Mouse (Mus musculus) heart, postnatal 0 days (tissue): ENCODE data around the gene Fstl4. TPM values are rescaled to one million over a fixed set of nuclear protein-coding genes. Genes with fewer than 3 reads are reported as not detected.

Source experiments
- ATAC-seq: fragments of 200-750 bp; cut with Nextera tagmentation; 2 replicates; pipeline ENCODE4 v1.8.0; 2017; ENCODE audit warnings: low read depth, moderate number of reproducible peaks, moderate library complexity; ENCODE audit not compliant: insufficient read depth
- DNase-seq: peaks from one replicate; pipeline ENCODE4 v3.0.0-alpha.2; 2016; ENCODE audit warnings: low spot score
- H3K27ac ChIP-seq: fragments of 300-500 bp; sonication (generic); 2 replicates; pipeline ENCODE4 v1.5.1; 2014; ENCODE audit warnings: low read depth, mild to moderate bottlenecking
- H3K27me3 ChIP-seq: fragments of 300-500 bp; sonication (generic); 2 replicates; pipeline ENCODE4 v1.6.1; 2014; ENCODE audit warnings: low read length, mixed read lengths; ENCODE audit not compliant: control insufficient read depth, insufficient read depth
- H3K36me3 ChIP-seq: fragments of 300-500 bp; sonication (generic); replicated peaks from 2 replicates; pipeline ENCODE4 v1.6.1; 2014; ENCODE audit warnings: low read length, mixed read lengths; ENCODE audit not compliant: control insufficient read depth, insufficient read depth
- H3K4me1 ChIP-seq: fragments of 300-500 bp; sonication (generic); 2 replicates; pipeline ENCODE4 v1.6.1; 2014; ENCODE audit warnings: antibody characterized with exemption; ENCODE audit not compliant: control insufficient read depth, insufficient read depth
- H3K4me2 ChIP-seq: fragments of 300-500 bp; sonication (generic); 2 replicates; pipeline ENCODE4 v1.6.1; 2014; ENCODE audit warnings: low read depth, mild to moderate bottlenecking, low read length, moderate library complexity
- H3K4me3 ChIP-seq: fragments of 300-500 bp; sonication (generic); 2 replicates; pipeline ENCODE4 v1.5.1; 2014; ENCODE audit warnings: low read depth, low read length
- H3K9ac ChIP-seq: fragments of 300-500 bp; sonication (generic); replicated peaks from 2 replicates; pipeline ENCODE4 v1.6.1; 2014; ENCODE audit warnings: low read depth, low read length, mixed read lengths
- H3K9me3 ChIP-seq: fragments of 300-500 bp; sonication (generic); replicated peaks from 2 replicates; pipeline ENCODE4 v1.6.1; 2016; ENCODE audit warnings: low read length; ENCODE audit not compliant: control insufficient read depth
- CTCF ChIP-seq: IDR thresholded peaks from 2 replicates; pipeline ENCODE4 v1.5.1; 2016; ENCODE audit warnings: antibody characterized with exemption, control low read depth, low read depth
- EP300 ChIP-seq: IDR thresholded peaks from 2 replicates; pipeline ENCODE4 v1.6.1; 2016; ENCODE audit warnings: antibody characterized with exemption, low read depth
- WGBS: fragments of 180-500 bp; shearing (Covaris S2); extraction: QIAGEN DNeasy Blood & Tissue Kit; methylation state at CpG from one replicate; pipeline ENCODE4 v1.1.7; 2014; 5-methylcytosine and 5-hydroxymethylcytosine counted together
- polyA plus RNA-seq: library from polyadenylated mRNA; unstranded; fragments of >200 nt; fragmentation: Nextera tagmentation; extraction: Ambion mirVana; gene quantifications from 2 replicates; pipeline ENCODE4 v1.2.1, GENCODE M21; 2015
- total RNA-seq: library from RNA; depleted of rRNA; stranded (reverse); fragments of >200 nt; gene quantifications from 2 replicates; pipeline ENCODE4 v1.2.3, GENCODE M21; 2014; ENCODE audit warnings: low replicate concordance

The Fstl4 gene
- total and polyA plus RNA-seq, 2 experiments from 2014 or later, result 6.3 to 9.4 TPM

- H3K4me2 ChIP-seq, result no peak overlapping the region
- H3K9me3 ChIP-seq, result no peaks in the 10 kb centered on the region
- TF ChIP-seq EP300 (no peak), CTCF (no peak)
- no peaks in the 10 kb centered on the region for H3K4me1 ChIP-seq
- ATAC-seq, result no peak
- no peaks in the 10 kb centered on the region for H3K27me3 ChIP-seq
- WGBS, result 84% methylated on average over 7 of the region's 7 CpGs
- H3K4me3 ChIP-seq, result no peak overlapping the region
- H3K36me3 ChIP-seq, result no peaks in the 10 kb centered on the region
- DNase-seq, result no peak
- no peak overlapping the region for H3K9ac ChIP-seq
- no peak overlapping the region for H3K27ac ChIP-seq
Measured at GRCm38 (mm10) chr11:53156463-53156862, 392.0 kb downstream of the Fstl4 start.

- Histone ChIP-seq H3K9ac (no peak overlapping the region), H3K4me3 (no peak overlapping the region), H3K4me2 (no peak overlapping the region), H3K9me3 (no peaks in the 10 kb centered on the region), H3K4me1 (no peaks in the 10 kb centered on the region), H3K36me3 (no peaks in the 10 kb centered on the region), H3K27me3 (no peaks in the 10 kb centered on the region), H3K27ac (no peak overlapping the region)
- no peak for ATAC-seq
- no peak for DNase-seq
- 61% methylated on average over 6 of the region's 6 CpGs for WGBS
- TF ChIP-seq EP300 (no peak), CTCF (no peak)
Measured at GRCm38 (mm10) chr11:53157621-53158259, 393.3 kb downstream of the Fstl4 start.

GRCm38 (mm10) chr11:53162385-53162784 lies 398.0 kb downstream of the Fstl4 start:
- H3K27me3 ChIP-seq, result no peaks in the 10 kb centered on the region
- H3K9ac ChIP-seq, result no peak overlapping the region
- DNase-seq (no peak), ATAC-seq (no peak)
- no peaks in the 10 kb centered on the region for H3K9me3 ChIP-seq
- H3K4me1 ChIP-seq, result no peaks in the 10 kb centered on the region
- H3K4me3 ChIP-seq, result no peak overlapping the region
- WGBS, result 78% methylated on average over 6 of the region's 6 CpGs
- H3K36me3 ChIP-seq, result no peaks in the 10 kb centered on the region
- TF ChIP-seq CTCF (no peak), EP300 (no peak)
- no peak overlapping the region for H3K27ac ChIP-seq
- no peak overlapping the region for H3K4me2 ChIP-seq

- ATAC-seq (no peak), DNase-seq (no peak)
- Histone ChIP-seq H3K27me3 (no peaks in the 10 kb centered on the region), H3K9ac (no peak overlapping the region), H3K4me2 (no peak overlapping the region), H3K4me3 (no peak overlapping the region), H3K36me3 (no peaks in the 10 kb centered on the region), H3K4me1 (no peaks in the 10 kb centered on the region), H3K27ac (no peak overlapping the region), H3K9me3 (0 out of 2 replicates have a peak, but pooled peaks cover under 1% of the 10 kb centered on the region)
- no peak for TF ChIP-seq EP300
- no peak for TF ChIP-seq CTCF
- WGBS, result 48% methylated on average over 2 of the region's 2 CpGs
Measured at GRCm38 (mm10) chr11:53166478-53166877, 402.0 kb downstream of the Fstl4 start.

- Histone ChIP-seq H3K4me2 (no peak overlapping the region), H3K4me3 (no peak overlapping the region), H3K4me1 (peaks cover 6% of the 10 kb centered on the region; the same call in 1 of the 2 replicates), H3K36me3 (no peaks in the 10 kb centered on the region), H3K9me3 (no peaks in the 10 kb centered on the region), H3K9ac (no peak overlapping the region), H3K27me3 (no peaks in the 10 kb centered on the region), H3K27ac (no peak overlapping the region)
- DNase-seq (no peak), ATAC-seq (no peak)
- no peak for TF ChIP-seq CTCF
- no peak for TF ChIP-seq EP300
- WGBS, result 74% methylated on average over 13 of the region's 13 CpGs
Measured at GRCm38 (mm10) chr11:53182177-53182852, 417.9 kb downstream of the Fstl4 start.
